Mouse (Mus musculus) layer of hippocampus, adult 2 months (tissue): ENCODE data around the gene Apopt1. TPM values are rescaled to one million over a fixed set of nuclear protein-coding genes. Genes with fewer than 3 reads are reported as not detected.

Experiments
- DNase-seq, 2 experiments: peaks; one replicate each; pipeline ENCODE4 v3.0.0; 2022; ENCODE audit warnings: low spot score in 2 of 2
- H3K27ac ChIP-seq: fragments of 200-600 bp; 2 replicates; pipeline ENCODE4 v1.8.1; 2022
- H3K4me3 ChIP-seq: fragments of 200-600 bp; 2 replicates; pipeline ENCODE4 v1.8.1; 2022; ENCODE audit warnings: mild to moderate bottlenecking
- CTCF ChIP-seq: fragments of 200-600 bp; conservative IDR thresholded peaks from 2 replicates; pipeline ENCODE4 v1.8.1; 2022; ENCODE audit warnings: antibody characterized with exemption, mild to moderate bottlenecking, moderate library complexity
- long read RNA-seq, 2 experiments: library from polyadenylated mRNA; stranded (forward); transcript quantifications; one replicate each; pipeline ENCODE4 v2.0.0; 2021; ENCODE audit warnings: borderline mapping rate in 2 of 2
- total RNA-seq, 2 experiments: library from RNA; stranded (reverse); gene quantifications; 2 replicates each; pipeline ENCODE4 v1.2.3; 2021

Apopt1 gene
- 10 to 100 TPM; 35.7 to 36.8 TPM for total RNA-seq
- long read RNA-seq, experiment 1, transcript Apopt1-201 (5 exons, 1,065 nt): major isoform, 31 of 41 reads
- long read RNA-seq, experiment 1, partial matches to known transcripts: 0 of 41 reads
- long read RNA-seq, experiment 1, other reads (novel, unspliced or antisense): 9 of 41 reads
- long read RNA-seq, experiment 2, transcript Apopt1-201 (5 exons, 1,065 nt): major isoform, 42 of 54 reads
- long read RNA-seq, experiment 2, partial matches to known transcripts: 3 of 54 reads
- long read RNA-seq, experiment 2, other reads (novel, unspliced or antisense): 7 of 54 reads

DNA sequence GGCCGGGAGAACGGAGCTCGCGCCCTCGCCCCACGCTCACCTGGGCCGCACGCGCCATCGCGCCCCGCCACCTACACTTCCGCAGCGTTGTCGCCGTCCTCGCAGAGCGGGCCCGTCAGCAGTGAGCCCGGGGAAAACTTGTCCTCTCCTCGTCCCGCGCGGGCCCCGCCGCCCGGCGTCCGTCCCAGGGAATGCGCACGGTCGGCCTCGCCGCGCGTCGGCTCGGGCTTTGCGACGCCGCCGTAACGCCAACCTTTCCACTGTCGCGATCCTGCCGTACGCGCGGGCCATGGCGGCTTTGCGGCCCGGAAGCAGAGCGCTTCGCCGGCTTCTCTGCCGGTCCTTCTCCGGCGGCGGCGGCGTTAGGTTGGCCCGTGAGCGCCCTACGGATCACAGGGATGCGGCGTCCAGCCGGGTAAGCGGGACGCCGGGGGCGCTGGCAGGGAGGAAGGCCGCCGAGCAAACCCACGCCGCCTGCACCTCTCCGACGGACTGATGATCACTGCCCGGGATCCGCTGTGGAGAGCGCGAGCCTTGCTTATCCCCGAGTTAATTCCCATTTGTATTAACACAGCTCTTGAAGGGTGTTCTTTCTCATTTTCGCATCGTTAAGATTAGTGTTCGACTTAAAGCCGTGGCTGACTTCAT lies at the start of gene Apopt1, which contains the start of gene Bag5:
Gene Apopt1, plus strand, starts transcription at position 258 of the 648 bp plus-strand sequence.
Gene Bag5, minus strand, starts transcription at position 254 of the 648 bp plus-strand sequence.
- DNase-seq: peak; percentile 87 to 90
- Histone ChIP-seq H3K27ac (peak within 1 kb of the TSS; percentile 94), H3K4me3 (peak within 1 kb of the TSS; percentile 89)
- TF ChIP-seq CTCF: peak; percentile 71

DNA sequence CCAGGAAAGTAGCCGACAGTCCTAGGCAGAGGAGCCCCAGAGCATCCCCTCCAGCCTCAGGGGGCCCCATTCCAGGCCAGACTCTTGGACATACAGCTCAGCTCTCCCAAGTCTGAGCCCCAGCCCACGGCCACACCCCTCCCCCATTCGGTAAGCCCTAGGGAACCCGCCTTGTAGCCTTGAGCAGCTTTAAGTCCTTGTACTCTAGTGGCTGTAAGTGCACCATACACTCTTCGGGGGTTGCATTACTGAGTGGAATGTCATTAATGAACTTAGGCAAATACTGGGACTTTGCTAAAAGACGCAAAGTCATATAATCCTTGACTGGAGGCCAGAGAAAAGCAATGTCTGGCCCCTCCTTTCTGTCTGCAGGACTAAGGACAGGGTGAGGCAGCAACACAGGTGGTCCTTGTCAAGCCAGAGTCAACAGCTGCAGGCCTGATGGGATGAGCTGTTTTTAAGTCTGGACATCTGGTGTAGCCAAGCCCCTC lies 48.9 kb upstream of the Apopt1 start:
- no peak for TF ChIP-seq CTCF
- Histone ChIP-seq H3K4me3 (no peak overlapping the region), H3K27ac (peak overlapping the region; percentile 32; the same call in 1 of the 2 replicates)
- no peak for DNase-seq

DNA sequence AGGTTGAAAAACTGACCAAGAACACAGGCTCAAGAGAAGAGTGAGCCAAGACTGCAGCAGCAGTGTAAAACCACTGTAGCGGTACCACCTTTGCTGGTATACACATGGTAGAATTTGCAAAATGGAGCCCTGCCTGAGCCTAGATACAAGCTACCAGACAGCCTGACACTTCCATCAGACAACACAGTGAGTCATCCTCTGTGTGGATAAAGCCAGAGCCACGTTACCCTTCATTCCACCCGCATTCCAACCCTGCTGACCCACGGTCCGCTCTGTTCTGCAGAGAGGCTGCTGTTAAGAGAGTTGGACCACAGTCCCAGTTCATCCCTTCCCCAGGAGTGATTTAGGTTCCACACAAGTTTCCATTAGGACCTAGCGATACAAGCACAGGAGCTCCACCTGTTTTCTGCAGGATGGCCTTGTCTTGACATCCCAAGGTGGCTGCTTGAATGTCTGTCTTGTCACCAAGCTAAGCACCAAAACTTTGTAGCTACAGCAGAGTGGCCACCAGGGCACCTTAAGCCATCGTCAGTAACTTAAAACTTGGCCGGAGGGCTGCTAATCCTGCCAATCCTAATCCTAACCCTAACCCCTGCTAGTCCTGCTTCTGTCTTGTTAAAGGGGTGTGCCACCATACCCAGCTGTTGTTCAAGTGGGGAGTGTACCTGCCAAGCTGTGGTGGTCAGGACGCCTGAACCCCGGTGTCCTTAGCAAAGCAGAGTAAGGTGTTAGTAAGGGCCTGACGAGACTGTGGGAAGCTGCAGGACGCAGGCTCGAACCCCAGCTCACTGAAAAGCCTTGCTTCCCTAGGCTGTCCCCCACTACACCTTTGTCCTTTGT lies 47.8 kb upstream of the Apopt1 start:
- TF ChIP-seq CTCF: no peak
- no peak overlapping the region for H3K4me3 ChIP-seq
- peak overlapping the region; percentile 99 for H3K27ac ChIP-seq
- DNase-seq: no peak

DNA sequence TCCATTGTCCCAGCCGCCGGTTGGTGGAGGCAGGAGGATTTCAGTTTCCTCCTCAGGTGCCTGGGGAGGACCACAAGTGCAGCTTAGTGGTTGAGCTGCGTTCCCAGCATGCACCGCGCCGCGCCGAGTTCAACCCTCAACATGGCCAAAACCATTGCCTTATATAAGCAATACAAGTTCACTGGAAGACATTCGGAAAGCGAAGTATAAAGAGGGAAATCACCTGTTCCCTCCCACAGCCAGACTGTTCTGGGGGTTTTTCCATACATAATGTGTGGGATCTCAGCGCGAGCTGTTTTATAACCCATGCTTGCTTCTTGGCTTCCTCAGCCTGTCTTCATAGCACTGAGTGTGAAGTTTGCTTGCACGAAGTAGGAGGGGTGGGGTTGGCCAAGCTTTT lies 46.7 kb upstream of the Apopt1 start:
- H3K4me3 ChIP-seq: no peak overlapping the region
- no peak for DNase-seq
- H3K27ac ChIP-seq: peak overlapping the region; percentile 99; the same call in 1 of the 2 replicates
- TF ChIP-seq CTCF: no peak

DNA sequence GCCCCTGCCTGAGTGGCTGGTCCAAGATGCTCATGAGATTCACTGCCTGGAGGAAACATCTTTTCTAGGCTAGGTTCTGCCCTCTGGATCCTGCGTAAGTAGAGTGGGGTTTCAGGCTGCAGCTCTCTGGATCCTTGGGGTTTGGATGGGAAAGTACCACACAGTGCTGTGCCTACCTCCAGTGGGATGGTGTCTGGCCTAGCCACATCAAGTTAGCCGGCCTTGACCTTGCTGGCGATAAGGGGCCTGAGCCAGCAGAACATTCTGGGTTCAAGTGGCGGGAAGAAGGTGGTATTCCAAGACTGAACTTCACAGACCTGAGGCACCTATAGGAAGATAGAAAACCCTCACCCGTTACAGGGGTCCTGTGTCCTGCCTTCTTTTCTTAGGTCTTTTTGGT lies 45.6 kb upstream of the Apopt1 start:
- Histone ChIP-seq H3K4me3 (no peak overlapping the region), H3K27ac (peak overlapping the region; percentile 99; the same call in 1 of the 2 replicates)
- DNase-seq: no peak
- TF ChIP-seq CTCF: no peak

DNA sequence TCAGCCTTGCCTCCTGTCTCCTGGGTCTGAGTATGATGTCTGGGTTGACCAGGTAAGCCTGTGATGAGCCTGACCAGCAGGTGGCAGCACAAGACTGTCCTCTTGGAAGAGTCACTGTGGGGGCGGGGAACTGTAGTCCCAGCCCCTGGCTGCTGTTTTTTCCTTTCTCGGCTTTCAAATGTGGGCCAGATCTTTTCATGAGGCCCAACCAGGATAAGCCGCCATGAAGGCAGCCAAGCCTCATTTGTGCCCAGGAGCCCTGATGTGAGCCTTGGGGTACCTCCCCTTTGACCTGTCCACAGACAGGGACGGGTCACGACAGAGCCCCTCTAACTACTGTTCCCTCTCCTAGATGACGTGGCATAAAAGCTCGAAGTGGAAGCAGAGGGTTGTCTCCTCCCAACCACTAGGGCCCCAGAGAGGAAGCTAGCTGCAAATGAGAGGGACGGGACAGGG lies 44.6 kb upstream of the Apopt1 start:
- Histone ChIP-seq H3K27ac (peak overlapping the region; percentile 99), H3K4me3 (peak overlapping the region; percentile 100)
- peak; percentile 92 to 97 for DNase-seq
- peak; percentile 95 for TF ChIP-seq CTCF

DNA sequence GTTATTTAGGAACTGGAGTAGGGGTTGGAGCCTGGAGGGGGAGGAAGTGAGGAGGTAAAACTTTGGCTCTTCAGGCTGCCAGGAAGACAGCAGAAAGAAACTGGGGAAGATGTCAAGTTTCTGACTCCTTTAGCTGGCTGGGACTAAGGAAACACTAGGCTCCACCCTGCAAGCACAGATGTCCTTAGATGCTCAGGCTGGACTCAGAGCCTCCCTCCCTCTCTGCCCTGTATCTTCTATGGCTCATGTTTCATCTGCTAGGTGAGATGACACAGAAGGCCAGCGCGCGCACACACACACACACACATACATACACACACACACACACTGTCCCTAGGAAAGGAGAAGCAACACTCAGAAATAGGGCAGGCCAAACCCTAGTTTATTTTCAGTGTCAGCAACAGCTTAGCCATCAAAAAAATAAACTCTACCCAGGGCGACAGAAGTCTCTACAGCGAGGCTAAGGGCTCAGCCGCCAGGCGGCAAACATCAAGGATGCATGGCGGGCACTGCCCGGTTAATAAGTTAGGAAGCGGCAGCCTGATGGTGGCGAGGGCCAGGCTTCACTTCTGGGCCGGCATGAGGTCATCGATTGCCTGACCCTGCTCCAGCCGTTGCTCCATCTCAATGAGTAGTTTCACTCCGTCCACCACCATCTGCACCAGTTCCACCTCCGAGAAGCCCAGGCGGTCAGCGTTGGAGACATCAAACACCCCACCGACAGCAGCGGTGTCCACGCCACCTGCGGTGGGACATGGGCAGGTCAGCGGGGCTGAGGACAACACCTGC lies 43.9 kb upstream of the Apopt1 start:
- H3K4me3 ChIP-seq: peak overlapping the region; percentile 100
- DNase-seq: no peak
- H3K27ac ChIP-seq: peak overlapping the region; percentile 99
- no peak; the same call in 1 of the 2 replicates for TF ChIP-seq CTCF

DNA sequence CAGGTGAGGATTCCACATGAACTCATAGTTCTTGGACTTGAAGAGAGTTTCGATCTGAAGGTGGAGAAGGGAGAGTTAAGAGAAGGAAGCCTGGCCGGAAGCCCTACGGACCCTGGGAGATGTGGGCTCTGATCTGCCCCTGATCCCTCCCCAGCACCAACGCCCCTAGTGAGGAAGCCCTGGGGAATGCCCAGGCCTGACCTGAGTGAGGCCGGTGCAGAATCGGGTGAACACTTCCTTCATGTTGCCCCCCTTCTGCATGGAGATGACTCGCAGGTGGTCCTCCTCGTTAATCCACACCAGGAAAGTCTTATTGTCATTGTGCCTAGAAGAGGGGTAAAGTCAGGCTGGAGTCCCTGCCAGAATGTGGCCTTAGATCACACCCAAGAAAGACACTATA lies 43.1 kb upstream of the Apopt1 start:
- Histone ChIP-seq H3K27ac (peak overlapping the region; percentile 99), H3K4me3 (peak overlapping the region; percentile 100)
- DNase-seq: no peak
- TF ChIP-seq CTCF: no peak

DNA sequence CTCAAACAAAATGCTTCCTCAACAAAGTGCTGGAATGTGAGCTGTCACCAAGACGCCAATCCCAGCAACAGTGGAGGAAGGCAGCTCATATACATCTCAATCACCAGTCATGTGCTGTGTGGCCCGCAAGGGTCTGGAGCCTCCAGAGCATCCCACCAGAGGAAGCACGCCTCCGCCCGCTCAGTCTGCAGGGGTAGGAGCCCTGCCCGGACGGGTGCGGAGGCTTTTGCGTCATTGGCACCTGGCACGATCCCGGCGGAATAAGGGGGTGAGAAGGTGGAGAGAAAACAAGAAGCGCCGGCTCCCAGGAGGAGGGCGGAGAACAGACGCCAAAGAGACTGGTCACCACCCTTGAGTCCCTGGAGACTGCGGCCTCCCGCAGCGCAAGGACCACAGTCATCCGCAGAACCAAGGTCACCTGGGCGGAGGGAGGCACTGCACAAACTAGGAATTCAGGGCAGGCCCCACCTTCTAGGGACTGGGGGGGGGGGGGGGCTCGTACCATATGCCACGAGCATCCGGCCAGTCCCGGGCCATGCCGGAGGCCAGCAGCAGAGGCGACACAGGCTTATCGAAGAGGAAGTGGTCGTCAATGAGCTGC lies 42.6 kb upstream of the Apopt1 start:
- TF ChIP-seq CTCF: no peak
- Histone ChIP-seq H3K4me3 (peak overlapping the region; percentile 100), H3K27ac (peak overlapping the region; percentile 99)
- DNase-seq: no peak

DNA sequence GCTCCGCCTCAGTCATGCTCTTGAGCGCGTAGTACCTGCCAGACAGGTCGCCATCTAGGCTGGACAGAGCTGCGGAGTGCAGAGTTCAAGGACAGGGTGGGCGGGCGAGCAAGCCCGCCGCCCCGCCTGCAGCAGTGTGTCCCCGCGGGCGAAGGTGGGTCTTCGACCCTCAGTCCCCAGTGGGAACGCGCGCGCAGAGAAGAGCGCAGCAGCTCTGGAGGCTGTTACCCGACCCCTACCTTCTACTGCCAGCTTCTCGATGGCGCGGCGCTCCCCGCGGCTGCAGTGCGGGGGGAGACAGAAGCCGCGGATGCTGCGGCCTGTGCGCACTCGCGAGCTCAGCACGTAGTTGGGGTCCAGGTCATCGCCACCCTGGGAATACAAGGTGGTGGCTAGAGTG lies 42.1 kb upstream of the Apopt1 start:
- Histone ChIP-seq H3K4me3 (peak overlapping the region; percentile 100), H3K27ac (peak overlapping the region; percentile 99)
- no peak for TF ChIP-seq CTCF
- DNase-seq: no peak

DNA sequence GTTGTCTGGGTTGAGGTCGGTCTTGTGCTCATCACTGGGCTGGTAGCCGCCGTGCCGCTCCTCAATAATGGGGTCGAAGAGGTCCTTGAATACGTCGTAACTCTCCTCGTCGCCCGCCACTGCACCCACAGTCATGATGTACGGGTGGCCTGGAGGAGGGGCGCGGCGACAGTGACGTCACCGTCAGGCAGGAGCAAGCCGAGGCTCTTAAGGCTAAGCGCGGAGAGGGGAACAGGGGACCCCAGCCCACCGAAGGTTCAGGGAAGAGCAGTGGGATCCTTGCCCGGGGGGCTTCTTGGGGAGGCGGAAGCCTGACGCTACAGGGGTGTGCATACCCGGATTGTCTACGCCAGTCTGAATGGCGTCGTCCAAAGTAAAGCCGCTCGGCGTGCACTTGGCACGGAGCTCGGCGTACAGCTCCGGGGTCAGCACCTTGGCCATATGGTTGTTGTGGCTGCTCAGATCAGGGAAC lies 41.6 kb upstream of the Apopt1 start:
- no peak for TF ChIP-seq CTCF
- peak overlapping the region; percentile 99 for H3K27ac ChIP-seq
- peak overlapping the region; percentile 100 for H3K4me3 ChIP-seq
- DNase-seq: peak; percentile 81
